Mouse (Mus musculus): ENCODE results near the gene Sgms1. TPM values are rescaled to one million over a fixed set of nuclear protein-coding genes. Genes with fewer than 3 reads are reported as not detected.

The Sgms1 gene
- total and polyA plus RNA-seq, 3 experiments, result 27.0 to 62.1 (median 60.5) TPM

- intact Hi-C loops (cut with DNase I), result loop anchor here (2.0 to 10.0 kb wide), 2 partner anchors 21 to 351 kb away; no protein-coding TSS in a partner anchor
- H3K4me3 ChIP-seq, result no peak overlapping the region
- H3K36me3 ChIP-seq (ENCODE audit: control insufficient read depth, insufficient read depth, low read length), result peaks cover 20% of the 10 kb centered on the region
- 81% methylated on average over 3 of the region's 3 CpGs for WGBS
- TF ChIP-seq CTCF (IDR thresholded peaks at IDR 0.05), result no peak
- no peak for TF ChIP-seq POLR2A (IDR thresholded peaks at IDR 0.05; ENCODE audit: insufficient read depth, low read depth, low read length)
- no peak for TF ChIP-seq EP300 (IDR thresholded peaks at IDR 0.05; ENCODE audit: insufficient read depth, low read depth, low read length)
- no peaks in the 10 kb centered on the region; the same call in 1 of the 2 replicates for H3K79me2 ChIP-seq (replicated peaks; ENCODE audit: control insufficient read depth, insufficient read depth, low read length)
- H3K27me3 ChIP-seq (ENCODE audit: control insufficient read depth, insufficient read depth, low read length), result no peaks in the 10 kb centered on the region
- H3K27ac ChIP-seq, result peak overlapping the region; percentile 1; the same call in 1 of the 2 replicates
- peaks cover 34% of the 10 kb centered on the region for H3K4me1 ChIP-seq (ENCODE audit: control insufficient read depth, insufficient read depth, low read length)
- no peak overlapping the region for H3K9ac ChIP-seq (ENCODE audit: low read depth, low read length)
- peak in 1 of 2 experiments; percentile 18 for DNase-seq
Observed at GRCm38 (mm10) chr19:32326156-32326555, 63.4 kb downstream of the Sgms1 start.

DNA sequence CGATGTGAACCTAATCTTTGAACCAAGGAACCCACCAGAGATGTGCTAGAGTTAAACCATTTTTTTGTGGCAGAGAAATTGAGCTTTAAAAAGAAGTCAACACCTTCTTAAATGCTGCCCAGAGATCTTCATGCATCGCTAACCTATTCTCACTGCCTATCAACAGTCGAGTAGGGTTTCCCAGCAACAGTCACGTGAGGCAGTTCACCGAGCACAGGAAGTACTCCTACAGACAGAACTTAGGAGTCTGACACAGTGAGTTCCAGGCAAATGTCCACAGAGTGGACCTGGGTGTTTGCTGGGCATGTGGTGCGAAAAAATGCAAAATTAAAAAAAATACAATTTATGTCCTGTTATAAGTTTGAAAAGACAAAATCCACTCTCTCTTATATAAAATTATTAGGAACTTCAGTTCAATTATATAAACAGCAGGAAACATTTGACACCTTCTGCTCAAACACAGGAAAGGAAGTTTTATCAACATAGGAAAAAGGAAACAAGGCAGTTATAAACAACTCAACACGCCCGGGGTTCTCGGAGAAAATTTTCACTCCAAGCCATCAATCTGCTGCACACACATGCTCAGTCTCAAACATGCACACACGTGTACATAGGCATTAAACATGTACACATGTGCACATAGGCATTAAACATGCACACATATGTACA lies 64.3 kb downstream of the Sgms1 start:
- intact Hi-C loops (cut with DNase I), result loop anchor here (10.0 kb wide), 1 partner anchor 350 kb away; no protein-coding TSS in a partner anchor
- Histone ChIP-seq H3K27ac (peak overlapping the region; percentile 24), H3K79me2 (replicated peaks; ENCODE audit: control insufficient read depth, insufficient read depth, low read length) (no peaks in the 10 kb centered on the region; the same call in 1 of the 2 replicates), H3K27me3 (ENCODE audit: control insufficient read depth, insufficient read depth, low read length) (no peaks in the 10 kb centered on the region), H3K9ac (ENCODE audit: low read depth, low read length) (no peak overlapping the region), H3K4me1 (ENCODE audit: control insufficient read depth, insufficient read depth, low read length) (peaks cover 35% of the 10 kb centered on the region), H3K36me3 (ENCODE audit: control insufficient read depth, insufficient read depth, low read length) (peaks cover 20% of the 10 kb centered on the region), H3K4me3 (no peak overlapping the region)
- DNase-seq, result peak; percentile 38 to 57
- WGBS, result 38% methylated on average over 10 of the region's 10 CpGs
- no peak for TF ChIP-seq POLR2A (IDR thresholded peaks at IDR 0.05; ENCODE audit: insufficient read depth, low read depth, low read length)
- no peak for TF ChIP-seq EP300 (IDR thresholded peaks at IDR 0.05; ENCODE audit: insufficient read depth, low read depth, low read length)
- TF ChIP-seq CTCF (IDR thresholded peaks at IDR 0.05), result no peak

DNA sequence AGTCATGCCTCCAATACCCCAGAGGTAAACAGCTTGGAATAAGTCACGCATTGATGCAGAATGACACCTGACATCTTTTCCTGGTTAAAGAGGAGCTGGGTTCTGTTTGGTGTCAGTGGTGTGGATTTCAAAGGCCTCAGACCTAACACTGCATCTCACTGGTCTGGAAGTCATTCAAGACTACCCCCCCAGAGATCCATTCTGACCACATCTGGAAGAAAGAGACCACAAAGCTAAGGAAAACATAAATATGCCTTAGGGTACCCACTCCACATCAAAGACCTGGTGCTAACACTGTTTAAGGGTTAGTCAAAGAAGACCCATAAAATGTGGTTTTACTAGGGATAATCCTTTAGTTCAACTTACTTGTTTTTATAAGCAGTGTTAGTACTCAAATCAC lies 65.0 kb downstream of the Sgms1 start:
- peaks cover 36% of the 10 kb centered on the region for H3K4me1 ChIP-seq (ENCODE audit: control insufficient read depth, insufficient read depth, low read length)
- TF ChIP-seq EP300 (IDR thresholded peaks at IDR 0.05; ENCODE audit: insufficient read depth, low read depth, low read length) (no peak), POLR2A (IDR thresholded peaks at IDR 0.05; ENCODE audit: insufficient read depth, low read depth, low read length) (no peak), CTCF (IDR thresholded peaks at IDR 0.05) (no peak)
- H3K27ac ChIP-seq, result peak overlapping the region; percentile 24

GRCm38 (mm10) chr19:32323070-32323469 lies 66.4 kb downstream of the Sgms1 start:
- H3K4me1 ChIP-seq (ENCODE audit: control insufficient read depth, insufficient read depth, low read length), result peaks cover 28% of the 10 kb centered on the region
- DNase-seq, result no peak
- H3K36me3 ChIP-seq (ENCODE audit: control insufficient read depth, insufficient read depth, low read length), result peaks cover 19% of the 10 kb centered on the region
- H3K9ac ChIP-seq (ENCODE audit: low read depth, low read length), result no peak overlapping the region
- H3K27ac ChIP-seq, result peak overlapping the region; percentile 82
- intact Hi-C loops (cut with DNase I), result loop anchor here (2.0 to 10.0 kb wide), 5 partner anchors 51 to 348 kb away; no protein-coding TSS in a partner anchor
- no peak for TF ChIP-seq POLR2A (IDR thresholded peaks at IDR 0.05; ENCODE audit: insufficient read depth, low read depth, low read length)
- TF ChIP-seq EP300 (IDR thresholded peaks at IDR 0.05; ENCODE audit: insufficient read depth, low read depth, low read length), result no peak
- TF ChIP-seq CTCF (IDR thresholded peaks at IDR 0.05), result no peak
- H3K4me3 ChIP-seq, result no peak overlapping the region
- no peaks in the 10 kb centered on the region for H3K27me3 ChIP-seq (ENCODE audit: control insufficient read depth, insufficient read depth, low read length)
- 84% methylated on average over 11 of the region's 11 CpGs for WGBS
- H3K79me2 ChIP-seq (replicated peaks; ENCODE audit: control insufficient read depth, insufficient read depth, low read length), result no peaks in the 10 kb centered on the region; the same call in 1 of the 2 replicates

More for the DNA sequence above, 65.0 kb downstream of the Sgms1 start:
- WGBS, result 100% methylated on average over 1 of the region's 1 CpGs
- Histone ChIP-seq H3K9ac (ENCODE audit: low read depth, low read length) (no peak overlapping the region), H3K36me3 (ENCODE audit: control insufficient read depth, insufficient read depth, low read length) (peaks cover 17% of the 10 kb centered on the region), H3K27me3 (ENCODE audit: control insufficient read depth, insufficient read depth, low read length) (no peaks in the 10 kb centered on the region), H3K4me3 (no peak overlapping the region), H3K79me2 (replicated peaks; ENCODE audit: control insufficient read depth, insufficient read depth, low read length) (no peaks in the 10 kb centered on the region; the same call in 1 of the 2 replicates)
- intact Hi-C loops (cut with DNase I), result loop anchor here (5.0 to 10.0 kb wide), 4 partner anchors 52 to 350 kb away; no protein-coding TSS in a partner anchor
- DNase-seq, result no peak

DNA sequence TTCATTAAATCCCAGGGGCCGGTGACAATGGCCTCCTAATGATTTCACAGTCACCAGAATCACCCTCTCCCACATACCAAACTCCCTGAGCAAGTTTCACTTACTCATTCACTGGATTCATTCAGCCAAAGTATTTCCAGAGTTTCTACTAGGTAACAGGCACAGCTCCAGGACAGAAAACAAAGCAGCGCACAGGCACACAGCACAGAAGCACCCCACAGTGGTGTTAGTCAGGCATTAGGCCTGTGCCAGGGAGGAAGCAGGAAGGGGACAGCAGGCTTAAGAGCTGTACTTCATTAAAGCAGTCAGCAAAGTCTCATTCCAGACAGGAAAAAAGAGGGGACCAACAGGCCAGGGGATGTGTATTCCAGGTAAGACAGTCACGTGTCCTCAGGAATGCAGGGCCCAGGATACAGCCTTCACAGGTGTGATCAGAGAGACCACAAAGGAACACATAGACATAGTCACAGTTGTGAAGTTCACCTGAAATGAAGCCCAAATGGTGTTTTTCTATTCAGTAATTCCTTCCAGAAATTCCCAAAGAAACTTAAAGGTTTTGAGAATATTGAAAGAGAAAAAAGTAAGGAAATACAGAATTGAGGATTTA lies 67.0 kb downstream of the Sgms1 start:
- H3K36me3 ChIP-seq (ENCODE audit: control insufficient read depth, insufficient read depth, low read length), result peaks cover 16% of the 10 kb centered on the region
- H3K4me3 ChIP-seq, result no peak overlapping the region
- peaks cover 26% of the 10 kb centered on the region for H3K4me1 ChIP-seq (ENCODE audit: control insufficient read depth, insufficient read depth, low read length)
- DNase-seq, result peak; percentile 62 to 76
- 12% methylated on average over 3 of the region's 3 CpGs for WGBS
- H3K27me3 ChIP-seq (ENCODE audit: control insufficient read depth, insufficient read depth, low read length), result no peaks in the 10 kb centered on the region
- H3K27ac ChIP-seq, result peak overlapping the region; percentile 82
- intact Hi-C loops (cut with DNase I), result loop anchor here (2.0 to 10.0 kb wide), 5 partner anchors 50 to 348 kb away; no protein-coding TSS in a partner anchor
- no peaks in the 10 kb centered on the region; the same call in 1 of the 2 replicates for H3K79me2 ChIP-seq (replicated peaks; ENCODE audit: control insufficient read depth, insufficient read depth, low read length)
- peak overlapping the region; percentile 57; the same call in 1 of the 2 replicates for H3K9ac ChIP-seq (ENCODE audit: low read depth, low read length)
- TF ChIP-seq CTCF (IDR thresholded peaks at IDR 0.05) (peak; percentile 73), EP300 (IDR thresholded peaks at IDR 0.05; ENCODE audit: insufficient read depth, low read depth, low read length) (peak; percentile 90), POLR2A (IDR thresholded peaks at IDR 0.05; ENCODE audit: insufficient read depth, low read depth, low read length) (no peak)

All from heart, adult 2 months (tissue).